Mouse (Mus musculus) spleen, adult 18-20 months (tissue): ENCODE results near the gene Dhrs7b.

Source experiments
- DNase-seq, 2 experiments: peaks; one replicate each; pipeline ENCODE4 v3.0.0; 2022; ENCODE audit warnings: mixed read lengths in 2 of 2

The Dhrs7b gene

DNA sequence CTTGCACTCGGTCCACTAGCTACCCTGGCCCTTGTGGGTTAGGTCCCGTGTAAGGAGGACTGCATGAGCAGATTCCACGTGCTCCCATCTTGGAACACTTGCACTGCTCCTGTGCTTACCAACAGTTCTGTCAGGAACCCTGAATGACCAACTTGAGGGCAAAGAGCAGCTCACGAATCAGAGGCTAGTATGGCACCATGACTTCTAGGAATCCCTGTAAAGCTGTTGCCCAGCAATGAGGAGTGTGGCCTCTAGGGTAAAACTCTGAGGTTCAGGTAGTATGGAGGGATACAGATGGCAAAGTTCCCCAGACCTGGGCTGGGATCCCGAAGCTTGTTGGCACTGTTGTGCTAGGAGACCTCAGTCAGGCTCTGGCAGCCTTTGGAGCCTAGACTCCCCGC, 73.2 kb downstream of the Dhrs7b start:
- no peak for DNase-seq

DNA sequence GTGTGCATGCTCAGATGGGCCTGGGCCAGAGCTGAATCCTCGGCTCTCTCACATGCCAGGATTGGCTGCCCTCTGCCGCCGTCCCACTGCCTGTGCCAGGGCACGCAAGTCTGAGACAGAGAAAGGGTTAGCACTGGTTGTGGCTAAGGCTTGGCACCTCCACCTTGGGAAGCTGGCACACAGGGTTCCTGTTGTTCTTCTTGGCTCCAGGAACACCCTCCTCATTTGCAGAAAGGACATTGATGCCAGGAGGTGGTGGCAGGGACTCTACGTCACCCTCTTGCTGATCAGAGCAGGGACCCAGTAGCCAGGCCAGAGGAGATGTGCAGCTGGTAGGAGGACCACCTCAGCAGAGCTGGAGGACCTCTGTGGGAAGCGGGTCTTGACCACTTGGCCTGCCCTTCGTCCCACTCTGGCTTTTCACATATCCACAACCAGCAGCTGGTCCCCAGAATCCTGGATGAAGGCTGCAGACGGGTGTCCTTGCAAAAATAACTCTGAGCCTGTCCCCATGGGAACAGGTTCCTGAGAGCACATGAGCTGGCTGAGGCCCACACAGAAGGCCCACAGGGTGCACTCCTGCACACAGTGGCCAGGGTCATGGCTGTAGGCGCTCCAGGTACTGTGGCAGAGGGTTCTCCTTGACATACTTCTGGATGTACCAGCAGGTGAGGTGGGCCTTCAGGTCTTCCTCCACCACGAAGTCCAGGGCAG, 75.1 kb downstream of the Dhrs7b start:
- DNase-seq = no peak

DNA sequence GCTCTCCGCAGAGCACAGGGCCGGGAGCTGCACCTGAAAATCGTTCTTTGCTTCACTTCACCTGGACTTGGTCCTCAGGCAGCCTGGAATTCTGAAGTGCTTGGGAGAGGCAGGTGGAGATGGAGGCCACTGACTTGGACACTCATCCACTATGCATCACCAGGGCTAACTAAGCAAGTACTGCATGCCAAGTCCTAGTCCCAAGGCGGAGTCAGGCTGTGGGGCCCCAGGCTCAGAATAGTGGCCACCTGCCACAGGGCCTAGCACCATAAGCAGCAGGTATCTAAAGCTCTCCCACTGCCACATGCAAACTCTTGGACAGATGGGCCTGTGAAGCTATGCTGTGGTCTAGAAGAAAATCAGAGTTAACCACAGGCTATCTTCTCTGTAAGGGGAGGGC, 76.0 kb downstream of the Dhrs7b start:
- DNase-seq = no peak

DNA sequence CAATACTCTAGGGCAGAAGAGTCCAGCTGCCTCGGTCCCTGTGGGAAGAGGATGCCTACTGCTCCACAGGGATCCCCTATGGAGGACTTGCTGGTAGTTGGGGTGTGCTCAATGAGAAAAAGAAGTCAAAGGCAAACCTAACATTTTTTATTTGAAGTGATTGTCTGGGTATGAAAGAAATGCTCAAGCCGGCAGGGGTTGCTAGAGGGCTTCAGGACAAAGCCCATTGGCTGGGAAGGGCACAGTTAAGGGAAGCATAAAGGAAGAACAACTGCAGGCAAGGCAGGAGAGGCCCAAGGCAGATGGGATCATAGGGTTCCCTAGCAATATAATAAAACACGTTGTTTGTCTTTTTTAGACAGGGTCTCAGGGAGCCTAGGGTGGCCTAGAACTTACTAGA, 77.6 kb downstream of the Dhrs7b start:
- DNase-seq = no peak

DNA sequence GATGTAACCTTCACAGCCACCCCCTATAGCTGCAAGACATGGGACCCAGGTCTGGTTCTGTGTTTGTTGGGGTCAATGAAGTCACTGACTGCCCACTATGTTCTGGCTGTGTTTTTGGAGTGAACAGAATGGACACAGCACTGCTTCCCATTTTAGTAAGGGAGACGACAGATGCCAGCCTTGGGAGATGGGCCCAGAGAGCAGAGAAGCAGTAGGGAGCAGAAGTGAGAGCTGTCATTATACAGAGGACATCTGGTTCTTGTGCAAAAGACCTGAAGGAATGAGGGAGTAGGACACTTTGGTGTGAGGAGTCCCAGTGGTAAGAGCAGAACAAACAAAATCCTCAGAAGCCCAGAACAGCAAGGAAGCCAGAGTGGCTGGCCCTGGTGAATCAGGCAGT, 79.2 kb downstream of the Dhrs7b start:
- DNase-seq = no peak
